Mouse (Mus musculus): Measurements from ENCODE around the gene Rps15.

- TF ChIP-seq CTCF (IDR thresholded peaks at IDR 0.05; ENCODE audit: borderline replicate concordance, extremely low read depth, insufficient read depth, insufficient read length) (no peak), POLR2A (IDR thresholded peaks at IDR 0.05; ENCODE audit: borderline replicate concordance, extremely low read depth, insufficient read depth, insufficient read length, poor library complexity, severe bottlenecking) (peak; percentile 33; the same call in 1 of the 2 replicates)
Observed at GRCm38 (mm10) chr10:80320340-80320760, 28.1 kb downstream of the Rps15 start, which contains the start of gene 2310011J03Rik.
